26 mouse cellular contexts compared by ENCODE assay signal in genomic region chr13:54726131-54726530, GRCm38 (mm10). TPM values are rescaled to one million over a fixed set of nuclear protein-coding genes. Genes with fewer than 3 reads are reported as not detected.
"Had no signal": no experiment of that assay in that cellular context is flagged by ENCODE, and none has a peak within 500 bp of the region (broad histone marks: within the 10 kb centered on the region; RNA-seq: fewer than 3 reads in every experiment).

No protein-coding gene starts in this region.

- H3K36me3 ChIP-seq: kidney, embryonic 15.5 days; limb, embryonic 10.5 days; limb, embryonic 13.5 days; lung, embryonic 15.5 days; midbrain, embryonic 10.5 days had no signal

- H3K4me2 ChIP-seq: kidney, embryonic 15.5 days; limb, embryonic 13.5 days; liver, embryonic 13.5 days; lung, embryonic 15.5 days had no signal

- H3K4me3 ChIP-seq: kidney, embryonic 15.5 days; limb, embryonic 10.5 days; limb, embryonic 13.5 days; liver, embryonic 13.5 days; lung, embryonic 15.5 days; midbrain, embryonic 10.5 days had no signal

- DNase-seq: kidney, adult 8-10 months; kidney, postnatal 10 days; kidney, postnatal 36 days; layer of hippocampus, postnatal 36 days; liver, embryonic 13.5 days; lung, postnatal 10 days; lung, postnatal 36 days; thymus, adult 18-20 months; thymus, postnatal 36 days had no signal

- H3K27ac ChIP-seq: kidney, embryonic 15.5 days; limb, embryonic 10.5 days; limb, embryonic 13.5 days; liver, embryonic 13.5 days; lung, embryonic 15.5 days; midbrain, embryonic 10.5 days had no signal

- ATAC-seq: midbrain, embryonic 16.5 days had no signal

- H3K9me3 ChIP-seq: kidney, embryonic 15.5 days; limb, embryonic 10.5 days; lung, embryonic 15.5 days had no signal

- H3K9ac ChIP-seq: kidney, embryonic 15.5 days; limb, embryonic 13.5 days; liver, embryonic 13.5 days; lung, embryonic 15.5 days had no signal

- H3K27me3 ChIP-seq: kidney, embryonic 15.5 days; liver, embryonic 13.5 days; lung, embryonic 15.5 days had no signal

- H3K4me1 ChIP-seq: kidney, embryonic 15.5 days; limb, embryonic 10.5 days; limb, embryonic 13.5 days; liver, embryonic 13.5 days; lung, embryonic 15.5 days; megakaryocyte, embryonic 14.5 days; midbrain, embryonic 10.5 days had no signal

RNA-seq across cellular contexts. Expression of gene Gprin1, which starts 23.5 kb away (rescaled TPM):
- total RNA-seq: liver, adult 2 months had no signal
- polyA plus RNA-seq: liver, adult 2 months; liver, embryonic 16.5 days had no signal

RNA-seq across cellular contexts. Expression of gene Cdhr2, which starts 24.9 kb away (rescaled TPM):
- polyA plus RNA-seq: limb, embryonic 10.5 days; midbrain, embryonic 10.5 days had no signal

RNA-seq across cellular contexts. Expression of gene Sncb, which starts 40.3 kb away (rescaled TPM):
- total RNA-seq: liver, adult 2 months had no signal
- polyA plus RNA-seq: limb, embryonic 10.5 days; limb, embryonic 13.5 days; liver, adult 2 months; liver, embryonic 13.5 days; liver, embryonic 16.5 days had no signal

RNA-seq across cellular contexts. Expression of gene Eif4e1b, which starts 57.7 kb away (rescaled TPM):
- total RNA-seq: layer of hippocampus, postnatal 10 days; layer of hippocampus, postnatal 36 days; left cerebral cortex, adult 8-10 months; left cerebral cortex, postnatal 14 days; liver, adult 2 months had no signal
- polyA plus RNA-seq: kidney, embryonic 15.5 days; limb, embryonic 10.5 days; limb, embryonic 13.5 days; liver, adult 2 months; liver, embryonic 13.5 days; liver, embryonic 16.5 days; lung, embryonic 15.5 days; midbrain, embryonic 10.5 days; midbrain, embryonic 16.5 days; neural tube, embryonic 11.5 days; neural tube, embryonic 14.5 days; small intestine, adult 2 months; spleen, adult 2 months; stomach, embryonic 16.5 days had no signal
